Mouse (Mus musculus): ENCODE measurements around the gene 6030458C11Rik. TPM values are rescaled to one million over a fixed set of nuclear protein-coding genes. Genes with fewer than 3 reads are reported as not detected.

The 6030458C11Rik gene
- polyA plus RNA-seq, 1 experiment from 2014 or later = 38.6 TPM

DNA sequence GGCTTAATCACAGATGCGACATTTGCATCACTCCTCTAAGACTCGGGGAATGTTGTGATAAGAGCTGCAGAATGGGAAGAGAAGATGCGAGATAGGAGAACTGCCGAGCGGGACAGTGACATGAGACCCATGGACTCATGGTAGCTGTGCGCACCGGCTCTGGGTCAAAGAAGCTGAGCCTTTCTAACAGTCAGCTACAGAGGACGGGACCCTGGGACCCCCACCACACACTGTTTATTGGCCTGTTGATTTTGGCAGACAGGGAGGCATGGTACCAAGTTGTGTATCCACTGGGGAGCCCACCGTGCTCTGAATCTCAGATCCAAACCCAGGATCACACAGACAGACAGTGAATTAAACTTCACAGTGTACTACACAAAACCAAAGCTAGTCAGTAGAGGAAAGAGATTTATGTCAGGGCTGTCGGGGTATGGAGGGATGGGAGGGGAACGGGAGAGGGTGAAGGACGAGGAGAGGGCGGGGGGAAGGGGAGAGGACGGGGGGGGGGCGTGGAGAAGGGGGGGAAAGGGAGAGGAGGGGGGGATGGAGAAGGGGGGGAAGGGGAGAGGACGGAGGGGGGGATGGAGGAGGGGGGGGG, 42.6 kb downstream of the 6030458C11Rik start:
- ATAC-seq (ENCODE audit: low FRiP score) = no peak
- Histone ChIP-seq H3K27ac (ENCODE audit: low read depth, low read length) (no peak overlapping the region), H3K27me3 (ENCODE audit: control insufficient read depth, insufficient read depth, low read length) (no peaks in the 10 kb centered on the region), H3K36me3 (ENCODE audit: control insufficient read depth, insufficient read depth, low read length) (no peaks in the 10 kb centered on the region), H3K4me3 (ENCODE audit: low read depth, low read length) (no peak overlapping the region), H3K9ac (ENCODE audit: low read depth, low read length) (no peak overlapping the region), H3K9me3 (ENCODE audit: control insufficient read depth, low read length) (no peaks in the 10 kb centered on the region), H3K4me2 (replicated peaks; ENCODE audit: low read depth, low read length) (no peak overlapping the region), H3K4me1 (replicated peaks; ENCODE audit: control insufficient read depth, insufficient read depth, low read length) (no peaks in the 10 kb centered on the region)
- WGBS = 82% methylated on average over 13 of the region's 16 CpGs
- DNase-seq (ENCODE audit: low spot score) = no peak

DNA sequence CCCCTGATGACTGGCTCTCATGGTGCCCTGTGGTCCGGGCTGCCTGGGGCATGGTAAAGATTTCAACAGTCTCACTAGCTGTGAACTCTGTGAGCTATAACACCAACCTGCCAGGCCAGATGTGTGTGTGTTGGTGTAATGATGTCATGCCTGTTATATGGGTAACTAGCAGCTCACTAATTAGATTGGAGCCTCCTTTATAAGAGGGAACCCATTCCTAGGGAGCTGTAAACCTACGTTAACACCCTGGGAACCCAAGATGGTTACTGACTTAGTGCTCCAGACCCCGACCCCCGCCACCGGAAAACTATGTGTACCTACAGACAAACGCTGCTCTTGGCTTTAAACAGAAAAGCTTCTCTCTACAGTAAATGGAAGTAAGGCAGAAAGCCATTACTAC, 43.2 kb downstream of the 6030458C11Rik start:
- no peaks in the 10 kb centered on the region for H3K9me3 ChIP-seq (ENCODE audit: control insufficient read depth, low read length)
- H3K27me3 ChIP-seq (ENCODE audit: control insufficient read depth, insufficient read depth, low read length) = no peaks in the 10 kb centered on the region
- H3K4me2 ChIP-seq (replicated peaks; ENCODE audit: low read depth, low read length) = no peak overlapping the region
- DNase-seq (ENCODE audit: low spot score) (no peak), ATAC-seq (ENCODE audit: low FRiP score) (no peak)
- no peak overlapping the region for H3K4me3 ChIP-seq (ENCODE audit: low read depth, low read length)
- H3K4me1 ChIP-seq (replicated peaks; ENCODE audit: control insufficient read depth, insufficient read depth, low read length) = no peaks in the 10 kb centered on the region
- no peaks in the 10 kb centered on the region for H3K36me3 ChIP-seq (ENCODE audit: control insufficient read depth, insufficient read depth, low read length)
- WGBS = 89% methylated on average over 6 of the region's 6 CpGs
- H3K9ac ChIP-seq (ENCODE audit: low read depth, low read length) = no peak overlapping the region
- H3K27ac ChIP-seq (ENCODE audit: low read depth, low read length) = no peak overlapping the region

- ATAC-seq (ENCODE audit: low FRiP score) = no peak; the same call in 1 of the 2 replicates
- Histone ChIP-seq H3K4me1 (replicated peaks; ENCODE audit: control insufficient read depth, insufficient read depth, low read length) (no peaks in the 10 kb centered on the region), H3K4me3 (ENCODE audit: low read depth, low read length) (no peak overlapping the region), H3K4me2 (replicated peaks; ENCODE audit: low read depth, low read length) (no peak overlapping the region), H3K27me3 (ENCODE audit: control insufficient read depth, insufficient read depth, low read length) (no peaks in the 10 kb centered on the region), H3K9me3 (ENCODE audit: control insufficient read depth, low read length) (no peaks in the 10 kb centered on the region), H3K27ac (ENCODE audit: low read depth, low read length) (no peak overlapping the region), H3K9ac (ENCODE audit: low read depth, low read length) (no peak overlapping the region), H3K36me3 (ENCODE audit: control insufficient read depth, insufficient read depth, low read length) (no peaks in the 10 kb centered on the region)
- DNase-seq (ENCODE audit: low spot score) = no peak
- 71% methylated on average over 11 of the region's 11 CpGs for WGBS
Observed at GRCm38 (mm10) chr15:12774149-12774753, 50.2 kb downstream of the 6030458C11Rik start.

DNA sequence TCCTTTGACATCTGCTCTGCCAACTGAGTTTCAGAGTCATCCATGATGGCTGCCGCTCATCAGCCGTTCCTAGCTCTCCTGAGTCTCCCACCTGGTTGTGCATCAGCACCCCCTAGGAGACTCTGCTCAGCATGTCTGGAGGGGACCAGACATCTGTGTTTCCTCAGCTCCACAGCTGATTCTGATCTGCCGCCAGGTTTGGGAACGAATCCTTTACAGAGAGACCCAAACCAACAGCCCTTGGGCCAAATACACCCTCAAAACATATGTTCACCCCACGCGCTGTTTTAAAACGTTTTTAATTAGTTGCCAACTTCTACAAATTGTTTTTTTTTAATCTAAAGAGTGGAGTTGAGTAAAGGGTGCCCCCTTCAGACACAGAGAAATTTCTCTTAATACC, 53.5 kb downstream of the 6030458C11Rik start:
- Histone ChIP-seq H3K36me3 (ENCODE audit: control insufficient read depth, insufficient read depth, low read length) (no peaks in the 10 kb centered on the region), H3K27me3 (ENCODE audit: control insufficient read depth, insufficient read depth, low read length) (no peaks in the 10 kb centered on the region), H3K4me2 (replicated peaks; ENCODE audit: low read depth, low read length) (no peak overlapping the region), H3K27ac (ENCODE audit: low read depth, low read length) (no peak overlapping the region), H3K9ac (ENCODE audit: low read depth, low read length) (no peak overlapping the region), H3K4me3 (ENCODE audit: low read depth, low read length) (no peak overlapping the region), H3K9me3 (ENCODE audit: control insufficient read depth, low read length) (no peaks in the 10 kb centered on the region), H3K4me1 (replicated peaks; ENCODE audit: control insufficient read depth, insufficient read depth, low read length) (no peaks in the 10 kb centered on the region)
- no peak for ATAC-seq (ENCODE audit: low FRiP score)
- 79% methylated on average over 7 of the region's 7 CpGs for WGBS
- DNase-seq (ENCODE audit: low spot score) = no peak

GRCm38 (mm10) chr15:12766848-12767247, 57.6 kb downstream of the 6030458C11Rik start:
- Histone ChIP-seq H3K9me3 (ENCODE audit: control insufficient read depth, low read length) (no peaks in the 10 kb centered on the region), H3K9ac (ENCODE audit: low read depth, low read length) (no peak overlapping the region), H3K4me3 (ENCODE audit: low read depth, low read length) (no peak overlapping the region), H3K4me1 (replicated peaks; ENCODE audit: control insufficient read depth, insufficient read depth, low read length) (no peaks in the 10 kb centered on the region), H3K27me3 (ENCODE audit: control insufficient read depth, insufficient read depth, low read length) (no peaks in the 10 kb centered on the region), H3K36me3 (ENCODE audit: control insufficient read depth, insufficient read depth, low read length) (no peaks in the 10 kb centered on the region), H3K27ac (ENCODE audit: low read depth, low read length) (no peak overlapping the region), H3K4me2 (replicated peaks; ENCODE audit: low read depth, low read length) (no peak overlapping the region)
- WGBS = 88% methylated on average over 4 of the region's 4 CpGs
- no peak for DNase-seq (ENCODE audit: low spot score)
- no peak for ATAC-seq (ENCODE audit: low FRiP score)

- 76% methylated on average over 10 of the region's 10 CpGs for WGBS
- H3K9me3 ChIP-seq (ENCODE audit: control insufficient read depth, low read length) = no peaks in the 10 kb centered on the region
- H3K4me2 ChIP-seq (replicated peaks; ENCODE audit: low read depth, low read length) = no peak overlapping the region
- ATAC-seq (ENCODE audit: low FRiP score) = no peak
- DNase-seq (ENCODE audit: low spot score) = no peak
- H3K27me3 ChIP-seq (ENCODE audit: control insufficient read depth, insufficient read depth, low read length) = no peaks in the 10 kb centered on the region
- H3K36me3 ChIP-seq (ENCODE audit: control insufficient read depth, insufficient read depth, low read length) = no peaks in the 10 kb centered on the region
- H3K4me1 ChIP-seq (replicated peaks; ENCODE audit: control insufficient read depth, insufficient read depth, low read length) = no peaks in the 10 kb centered on the region
- H3K9ac ChIP-seq (ENCODE audit: low read depth, low read length) = no peak overlapping the region
- no peak overlapping the region for H3K27ac ChIP-seq (ENCODE audit: low read depth, low read length)
- no peak overlapping the region for H3K4me3 ChIP-seq (ENCODE audit: low read depth, low read length)
Observed at GRCm38 (mm10) chr15:12763147-12763546, 61.3 kb downstream of the 6030458C11Rik start.

DNA sequence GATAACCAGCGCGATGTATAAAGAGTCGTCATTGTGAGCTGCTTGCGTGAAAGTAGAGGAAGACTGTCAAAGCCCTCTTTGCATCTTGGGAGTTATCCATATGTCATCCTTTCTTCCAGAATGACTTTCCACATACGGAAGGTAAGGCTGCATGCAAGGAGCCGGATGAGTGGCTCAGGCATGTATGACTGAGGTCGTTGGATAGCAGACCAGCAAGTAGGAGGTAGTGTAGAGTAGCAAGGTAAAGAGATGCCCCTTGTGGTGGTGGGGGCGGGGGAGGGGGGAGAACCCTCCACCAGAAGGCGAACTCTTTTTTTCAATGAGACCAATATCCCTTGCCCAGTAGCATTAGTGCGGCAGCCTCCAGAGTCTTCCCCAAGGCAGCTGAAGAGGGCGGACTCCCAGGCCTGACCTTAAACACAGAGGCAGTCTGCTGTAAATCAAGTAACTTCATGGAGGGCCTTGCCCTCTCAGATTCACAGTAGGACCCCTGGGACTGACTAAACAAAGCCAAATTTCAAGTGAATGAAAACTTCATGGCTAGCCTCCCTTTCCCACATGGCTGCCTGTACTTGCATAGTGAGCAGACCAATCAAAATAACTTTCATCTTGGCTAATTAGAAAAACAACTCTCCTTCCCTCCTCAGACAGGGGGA, 62.1 kb downstream of the 6030458C11Rik start:
- Histone ChIP-seq H3K4me3 (ENCODE audit: low read depth, low read length) (no peak overlapping the region), H3K4me1 (replicated peaks; ENCODE audit: control insufficient read depth, insufficient read depth, low read length) (no peaks in the 10 kb centered on the region), H3K9ac (ENCODE audit: low read depth, low read length) (no peak overlapping the region), H3K9me3 (ENCODE audit: control insufficient read depth, low read length) (no peaks in the 10 kb centered on the region), H3K36me3 (ENCODE audit: control insufficient read depth, insufficient read depth, low read length) (no peaks in the 10 kb centered on the region), H3K27me3 (ENCODE audit: control insufficient read depth, insufficient read depth, low read length) (no peaks in the 10 kb centered on the region), H3K27ac (ENCODE audit: low read depth, low read length) (no peak overlapping the region), H3K4me2 (replicated peaks; ENCODE audit: low read depth, low read length) (no peak overlapping the region)
- DNase-seq (ENCODE audit: low spot score) (no peak), ATAC-seq (ENCODE audit: low FRiP score) (no peak; the same call in 1 of the 2 replicates)
- WGBS = 64% methylated on average over 11 of the region's 11 CpGs

- WGBS = 89% methylated on average over 6 of the region's 6 CpGs
- no peak overlapping the region for H3K4me2 ChIP-seq (replicated peaks; ENCODE audit: low read depth, low read length)
- H3K27ac ChIP-seq (ENCODE audit: low read depth, low read length) = no peak overlapping the region
- no peak overlapping the region for H3K9ac ChIP-seq (ENCODE audit: low read depth, low read length)
- ATAC-seq (ENCODE audit: low FRiP score) (no peak), DNase-seq (ENCODE audit: low spot score) (no peak)
- no peaks in the 10 kb centered on the region for H3K27me3 ChIP-seq (ENCODE audit: control insufficient read depth, insufficient read depth, low read length)
- no peaks in the 10 kb centered on the region for H3K36me3 ChIP-seq (ENCODE audit: control insufficient read depth, insufficient read depth, low read length)
- no peaks in the 10 kb centered on the region for H3K4me1 ChIP-seq (replicated peaks; ENCODE audit: control insufficient read depth, insufficient read depth, low read length)
- H3K9me3 ChIP-seq (ENCODE audit: control insufficient read depth, low read length) = no peaks in the 10 kb centered on the region
- no peak overlapping the region for H3K4me3 ChIP-seq (ENCODE audit: low read depth, low read length)
Observed at GRCm38 (mm10) chr15:12760747-12761146, 63.7 kb downstream of the 6030458C11Rik start.

GRCm38 (mm10) chr15:12758461-12758860, 66.0 kb downstream of the 6030458C11Rik start:
- H3K9me3 ChIP-seq (ENCODE audit: control insufficient read depth, low read length) = no peaks in the 10 kb centered on the region
- H3K4me2 ChIP-seq (replicated peaks; ENCODE audit: low read depth, low read length) = no peak overlapping the region
- no peaks in the 10 kb centered on the region for H3K4me1 ChIP-seq (replicated peaks; ENCODE audit: control insufficient read depth, insufficient read depth, low read length)
- H3K4me3 ChIP-seq (ENCODE audit: low read depth, low read length) = no peak overlapping the region
- no peak for DNase-seq (ENCODE audit: low spot score)
- ATAC-seq (ENCODE audit: low FRiP score) = no peak
- 66% methylated on average over 5 of the region's 5 CpGs for WGBS
- no peaks in the 10 kb centered on the region for H3K36me3 ChIP-seq (ENCODE audit: control insufficient read depth, insufficient read depth, low read length)
- H3K27me3 ChIP-seq (ENCODE audit: control insufficient read depth, insufficient read depth, low read length) = no peaks in the 10 kb centered on the region
- no peak overlapping the region for H3K27ac ChIP-seq (ENCODE audit: low read depth, low read length)
- no peak overlapping the region for H3K9ac ChIP-seq (ENCODE audit: low read depth, low read length)

Data from hindbrain, embryonic 11.5 days (tissue).